Mouse (Mus musculus) limb, embryonic 13.5 days (tissue): ENCODE measurements around the gene Fam222b. TPM values are rescaled to one million over a fixed set of nuclear protein-coding genes. Genes with fewer than 3 reads are reported as not detected.

Source experiments
- ATAC-seq: fragments of 200-750 bp; cut with Nextera tagmentation; 2 replicates; pipeline ENCODE4 v1.8.0; 2017; ENCODE audit warnings: low read depth, moderate number of reproducible peaks, moderate TSS enrichment; ENCODE audit not compliant: low FRiP score
- H3K27ac ChIP-seq: fragments of 300-500 bp; sonication (generic); 2 replicates; pipeline ENCODE4 v1.5.1; 2015; ENCODE audit warnings: inconsistent platforms, mild to moderate bottlenecking, moderate library complexity
- H3K27me3 ChIP-seq: fragments of 300-500 bp; sonication (generic); 2 replicates; pipeline ENCODE4 v1.6.1; 2015; ENCODE audit warnings: mild to moderate bottlenecking, inconsistent platforms
- H3K36me3 ChIP-seq: fragments of 300-500 bp; sonication (generic); 2 replicates; pipeline ENCODE4 v1.6.1; 2015; ENCODE audit warnings: inconsistent platforms, mild to moderate bottlenecking, moderate library complexity
- H3K4me1 ChIP-seq: fragments of 300-500 bp; sonication (generic); 2 replicates; pipeline ENCODE4 v1.6.1; 2015; ENCODE audit warnings: inconsistent platforms
- H3K4me2 ChIP-seq: fragments of 300-500 bp; sonication (generic); replicated peaks from 2 replicates; pipeline ENCODE4 v1.6.1; 2015; ENCODE audit warnings: inconsistent platforms, mild to moderate bottlenecking, moderate library complexity
- H3K4me3 ChIP-seq: fragments of 300-500 bp; sonication (generic); 2 replicates; pipeline ENCODE4 v1.5.1; 2015; ENCODE audit warnings: moderate library complexity, mild to moderate bottlenecking, inconsistent platforms
- H3K9ac ChIP-seq: fragments of 300-500 bp; sonication (generic); 2 replicates; pipeline ENCODE4 v1.6.1; 2015; ENCODE audit warnings: mild to moderate bottlenecking, inconsistent platforms
- H3K9me3 ChIP-seq: fragments of 300-500 bp; sonication (generic); 2 replicates; pipeline ENCODE4 v1.6.1; 2016; ENCODE audit warnings: inconsistent platforms
- WGBS: fragments of 180-500 bp; shearing (Covaris S2); methylation state at CpG from one replicate; pipeline ENCODE4 v1.1.7; 2015; 5-methylcytosine and 5-hydroxymethylcytosine counted together
- polyA plus RNA-seq: library from polyadenylated mRNA; unstranded; fragments of >200 nt; fragmentation: Nextera tagmentation; extraction: Ambion mirVana; gene quantifications from 2 replicates; pipeline ENCODE4 v1.2.1, GENCODE M21; 2015

Fam222b gene
- polyA plus RNA-seq, 1 experiment from 2014 or later = 16.1 TPM

GRCm38 (mm10) chr11:78097077-78097476 is 2.6 kb downstream of the Fam222b start:
- no peak overlapping the region for H3K27ac ChIP-seq
- peaks cover 19% of the 10 kb centered on the region for H3K4me1 ChIP-seq
- no peaks in the 10 kb centered on the region for H3K27me3 ChIP-seq
- peak overlapping the region; percentile 42 for H3K4me2 ChIP-seq
- no peak for ATAC-seq
- WGBS = 47% methylated on average over 3 of the region's 3 CpGs
- H3K9me3 ChIP-seq = no peaks in the 10 kb centered on the region
- peaks cover 4% of the 10 kb centered on the region; the same call in 1 of the 2 replicates for H3K36me3 ChIP-seq
- peak overlapping the region; percentile 7; the same call in 1 of the 2 replicates for H3K4me3 ChIP-seq
- H3K9ac ChIP-seq = peak overlapping the region; percentile 54

GRCm38 (mm10) chr11:78100746-78101145 is 6.3 kb downstream of the Fam222b start:
- H3K4me1 ChIP-seq = peaks cover 11% of the 10 kb centered on the region
- no peak overlapping the region for H3K4me3 ChIP-seq
- H3K9ac ChIP-seq = no peak overlapping the region
- no peaks in the 10 kb centered on the region for H3K27me3 ChIP-seq
- H3K9me3 ChIP-seq = no peaks in the 10 kb centered on the region
- no peak for ATAC-seq
- H3K36me3 ChIP-seq = peaks cover 8% of the 10 kb centered on the region
- H3K27ac ChIP-seq = no peak overlapping the region
- WGBS = 89% methylated on average over 11 of the region's 11 CpGs
- H3K4me2 ChIP-seq = no peak overlapping the region

GRCm38 (mm10) chr11:78102142-78102541 is 7.7 kb downstream of the Fam222b start:
- no peaks in the 10 kb centered on the region; the same call in 1 of the 2 replicates for H3K4me1 ChIP-seq
- H3K36me3 ChIP-seq = peaks cover 16% of the 10 kb centered on the region
- ATAC-seq = no peak
- H3K9ac ChIP-seq = no peak overlapping the region
- H3K4me3 ChIP-seq = no peak overlapping the region
- no peaks in the 10 kb centered on the region for H3K27me3 ChIP-seq
- WGBS = 90% methylated on average over 5 of the region's 5 CpGs
- H3K27ac ChIP-seq = no peak overlapping the region
- H3K4me2 ChIP-seq = no peak overlapping the region
- no peaks in the 10 kb centered on the region for H3K9me3 ChIP-seq

- Histone ChIP-seq H3K9me3 (0 out of 2 replicates have a peak, but pooled peaks cover 2% of the 10 kb centered on the region), H3K4me3 (no peak overlapping the region), H3K9ac (no peak overlapping the region), H3K36me3 (peaks cover 23% of the 10 kb centered on the region), H3K4me2 (no peak overlapping the region), H3K27ac (no peak overlapping the region), H3K4me1 (no peaks in the 10 kb centered on the region), H3K27me3 (no peaks in the 10 kb centered on the region)
- ATAC-seq = no peak
- WGBS = 64% methylated on average over 5 of the region's 5 CpGs
These were observed 8.7 kb downstream of the Fam222b start for GRCm38 (mm10) chr11:78102958-78103747.

- Histone ChIP-seq H3K9ac (no peak overlapping the region), H3K9me3 (0 out of 2 replicates have a peak, but pooled peaks cover 2% of the 10 kb centered on the region), H3K4me1 (no peaks in the 10 kb centered on the region), H3K27ac (no peak overlapping the region), H3K4me2 (no peak overlapping the region), H3K4me3 (no peak overlapping the region), H3K27me3 (no peaks in the 10 kb centered on the region), H3K36me3 (peaks cover 23% of the 10 kb centered on the region)
- ATAC-seq = no peak
- WGBS = 94% methylated on average over 5 of the region's 5 CpGs
These were observed 10.0 kb downstream of the Fam222b start for GRCm38 (mm10) chr11:78104501-78104900.

GRCm38 (mm10) chr11:78113616-78114015 is 19.2 kb downstream of the Fam222b start:
- Histone ChIP-seq H3K4me1 (peaks cover 27% of the 10 kb centered on the region), H3K27ac (no peak overlapping the region; the same call in 1 of the 2 replicates), H3K4me2 (no peak overlapping the region), H3K27me3 (no peaks in the 10 kb centered on the region), H3K9me3 (no peaks in the 10 kb centered on the region), H3K9ac (no peak overlapping the region), H3K4me3 (no peak overlapping the region), H3K36me3 (no peaks in the 10 kb centered on the region)
- ATAC-seq = no peak
- WGBS = 89% methylated on average over 2 of the region's 2 CpGs

- Histone ChIP-seq H3K27me3 (no peaks in the 10 kb centered on the region), H3K9me3 (no peaks in the 10 kb centered on the region), H3K4me1 (peaks cover 27% of the 10 kb centered on the region), H3K4me3 (peak overlapping the region; percentile 83), H3K27ac (peak overlapping the region; percentile 87), H3K4me2 (peak overlapping the region; percentile 79), H3K9ac (peak overlapping the region; percentile 83), H3K36me3 (no peaks in the 10 kb centered on the region)
- no peak for ATAC-seq
- whole genome bisulfite sequencing = 7% methylated on average over 19 of the region's 19 CpGs
These were observed 20.4 kb downstream of the Fam222b start for GRCm38 (mm10) chr11:78114676-78115366.

- Histone ChIP-seq H3K4me2 (peak overlapping the region; percentile 79), H3K36me3 (no peaks in the 10 kb centered on the region), H3K4me3 (peak overlapping the region; percentile 83), H3K4me1 (peaks cover 27% of the 10 kb centered on the region), H3K27ac (peak overlapping the region; percentile 87), H3K9ac (peak overlapping the region; percentile 83), H3K27me3 (no peaks in the 10 kb centered on the region), H3K9me3 (no peaks in the 10 kb centered on the region)
- ATAC-seq = peak; percentile 100
- under 1% methylated on average over 37 of the region's 37 CpGs for WGBS
These were observed 21.1 kb downstream of the Fam222b start for GRCm38 (mm10) chr11:78115367-78116145.

GRCm38 (mm10) chr11:78116146-78116410 is 21.6 kb downstream of the Fam222b start:
- no peaks in the 10 kb centered on the region for H3K9me3 ChIP-seq
- H3K4me2 ChIP-seq = peak overlapping the region; percentile 79
- H3K27me3 ChIP-seq = no peaks in the 10 kb centered on the region
- ATAC-seq = no peak
- peak overlapping the region; percentile 83 for H3K9ac ChIP-seq
- peak overlapping the region; percentile 81; the same call in 1 of the 2 replicates for H3K27ac ChIP-seq
- H3K36me3 ChIP-seq = no peaks in the 10 kb centered on the region
- peak overlapping the region; percentile 83 for H3K4me3 ChIP-seq
- 4% methylated on average over 5 of the region's 5 CpGs for WGBS
- H3K4me1 ChIP-seq = peaks cover 27% of the 10 kb centered on the region

- Histone ChIP-seq H3K27ac (no peak overlapping the region), H3K36me3 (peaks cover 3% of the 10 kb centered on the region; the same call in 1 of the 2 replicates)
- ATAC-seq = no peak
These were observed 24.0 kb downstream of the Fam222b start for GRCm38 (mm10) chr11:78118467-78118866.

GRCm38 (mm10) chr11:78119898-78120297 is 25.4 kb downstream of the Fam222b start:
- Histone ChIP-seq H3K4me3 (no peak overlapping the region), H3K4me2 (no peak overlapping the region), H3K9ac (no peak overlapping the region), H3K4me1 (peaks cover 18% of the 10 kb centered on the region), H3K9me3 (no peaks in the 10 kb centered on the region), H3K36me3 (peaks cover 3% of the 10 kb centered on the region; the same call in 1 of the 2 replicates), H3K27ac (no peak overlapping the region), H3K27me3 (no peaks in the 10 kb centered on the region)
- ATAC-seq = no peak
- 81% methylated on average over 8 of the region's 8 CpGs for WGBS

More at GRCm38 (mm10) chr11:78118467-78118866, 24.0 kb downstream of the Fam222b start:
- Histone ChIP-seq H3K9ac (no peak overlapping the region), H3K27me3 (no peaks in the 10 kb centered on the region), H3K4me3 (no peak overlapping the region), H3K9me3 (no peaks in the 10 kb centered on the region), H3K4me2 (no peak overlapping the region), H3K4me1 (peaks cover 29% of the 10 kb centered on the region)

- Histone ChIP-seq H3K36me3 (peaks cover 3% of the 10 kb centered on the region; the same call in 1 of the 2 replicates), H3K9me3 (no peaks in the 10 kb centered on the region), H3K27me3 (no peaks in the 10 kb centered on the region), H3K4me2 (no peak overlapping the region), H3K9ac (no peak overlapping the region), H3K4me1 (peaks cover 23% of the 10 kb centered on the region), H3K4me3 (no peak overlapping the region), H3K27ac (no peak overlapping the region)
- WGBS = 77% methylated on average over 5 of the region's 5 CpGs
- no peak for ATAC-seq
These were observed 26.7 kb downstream of the Fam222b start for GRCm38 (mm10) chr11:78121176-78121575.
